Mouse (Mus musculus) spleen, adult 2 months (tissue): ENCODE measurements at regions not wholly inside any gene's neighbourhood (a gene's known extent, or its start where the extent isn't known, plus 50 kb on each side); places are given as distances from the start of the nearest gene placed in this dataset.

Source experiments
- DNase-seq, 2 experiments: peaks; one replicate each; pipeline versions ENCODE4 v3.0.0 to v3.0.0-alpha.2; 2012 to 2021; ENCODE audit warnings: low spot score in 2 of 2, low read depth in 1 of 2
- H3K27ac ChIP-seq: fragments of 200-500 bp; 2 replicates; pipeline ENCODE4 v1.5.1; 2012; ENCODE audit warnings: low read length, inconsistent platforms; ENCODE audit not compliant: insufficient read depth
- H3K27me3 ChIP-seq: fragments of 200-500 bp; 2 replicates; pipeline ENCODE4 v1.6.1; 2012; ENCODE audit warnings: mild to moderate bottlenecking, moderate library complexity, low read length, inconsistent platforms; ENCODE audit not compliant: control insufficient read depth, insufficient read depth
- H3K36me3 ChIP-seq: fragments of 200-500 bp; 2 replicates; pipeline ENCODE4 v1.6.1; 2012; ENCODE audit warnings: mild to moderate bottlenecking, low read length, inconsistent platforms; ENCODE audit not compliant: control insufficient read depth, insufficient read depth
- H3K4me1 ChIP-seq: fragments of 200-500 bp; 2 replicates; pipeline ENCODE4 v1.6.1; 2011; ENCODE audit warnings: inconsistent platforms; ENCODE audit not compliant: control insufficient read depth, insufficient read depth, insufficient read length
- H3K4me3 ChIP-seq: fragments of 200-500 bp; 2 replicates; pipeline ENCODE4 v1.5.1; 2011; ENCODE audit warnings: mild to moderate bottlenecking, inconsistent platforms; ENCODE audit not compliant: insufficient read depth, insufficient read length; ENCODE audit errors: extremely low read depth
- CTCF ChIP-seq: fragments of 200-500 bp; IDR thresholded peaks from 2 replicates; pipeline ENCODE4 v1.5.1; 2011; ENCODE audit warnings: mild to moderate bottlenecking, inconsistent platforms; ENCODE audit not compliant: insufficient read depth, insufficient read length, insufficient replicate concordance; ENCODE audit errors: extremely low read depth
- POLR2A ChIP-seq: fragments of 200-500 bp; IDR thresholded peaks from 2 replicates; pipeline ENCODE4 v1.6.1; 2011; ENCODE audit warnings: low read depth, low read length, inconsistent platforms
- WGBS: fragments of 180-500 bp; shearing (Covaris S2); methylation state at CpG from one replicate; pipeline ENCODE4 v1.1.7; 2018; 5-methylcytosine and 5-hydroxymethylcytosine counted together

DNA sequence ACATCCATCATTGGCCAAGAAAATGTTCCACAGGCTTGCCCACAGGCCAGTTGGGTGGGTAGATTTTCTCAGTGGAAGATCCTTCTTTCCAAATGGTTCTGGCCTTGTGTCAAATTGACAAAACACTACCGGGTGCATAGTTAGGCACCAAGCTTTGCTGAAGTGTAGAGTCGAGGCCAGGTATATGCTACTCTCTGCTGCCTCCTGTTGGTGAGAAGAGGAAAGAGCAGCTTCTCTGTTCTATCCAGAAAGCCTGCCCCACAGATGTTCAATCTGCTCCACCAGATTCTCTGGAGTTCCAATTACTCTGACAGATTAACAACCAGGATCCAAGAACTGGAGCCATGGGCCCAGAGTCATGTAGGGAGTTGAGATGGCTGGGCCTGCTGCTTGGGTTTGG lies 154.4 kb upstream of the Usp24 start:
- no peak for DNase-seq
- Histone ChIP-seq H3K4me1 (no peaks in the 10 kb centered on the region), H3K27me3 (no peaks in the 10 kb centered on the region), H3K27ac (no peak overlapping the region), H3K4me3 (no peak overlapping the region), H3K36me3 (no peaks in the 10 kb centered on the region)
- WGBS, result 41% methylated on average over 2 of the region's 2 CpGs
- no peak for TF ChIP-seq CTCF
- TF ChIP-seq POLR2A, result no peak

DNA sequence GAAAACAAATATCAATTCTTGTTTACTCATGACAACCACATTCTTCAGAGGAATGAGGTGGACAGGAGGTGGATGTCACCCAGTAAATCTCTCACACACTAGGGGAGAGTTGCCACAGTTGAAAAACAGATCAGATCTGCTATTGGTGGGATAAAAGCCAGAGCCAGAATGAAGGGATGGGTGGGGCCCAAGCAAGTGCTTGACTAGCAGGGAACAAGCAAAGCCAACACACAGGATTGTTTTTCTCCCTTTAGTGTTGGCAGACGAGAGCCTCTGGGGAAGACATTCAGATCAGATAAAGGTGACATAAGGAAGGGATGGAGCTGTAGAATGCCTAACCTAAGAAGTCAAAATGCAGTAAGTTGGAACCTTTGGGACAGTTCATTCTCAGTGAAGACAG lies 153.5 kb upstream of the Usp24 start:
- no peak overlapping the region for H3K27ac ChIP-seq
- H3K4me3 ChIP-seq, result no peak overlapping the region
- TF ChIP-seq POLR2A (no peak), CTCF (no peak)
- 77% methylated on average over 1 of the region's 1 CpGs for WGBS
- no peaks in the 10 kb centered on the region for H3K27me3 ChIP-seq
- no peak for DNase-seq
- no peaks in the 10 kb centered on the region for H3K36me3 ChIP-seq
- no peaks in the 10 kb centered on the region for H3K4me1 ChIP-seq

GRCm38 (mm10) chr4:106163220-106163619 lies 152.8 kb upstream of the Usp24 start:
- H3K27me3 ChIP-seq, result no peaks in the 10 kb centered on the region
- TF ChIP-seq CTCF (no peak), POLR2A (no peak)
- H3K4me1 ChIP-seq, result no peaks in the 10 kb centered on the region
- H3K27ac ChIP-seq, result no peak overlapping the region
- H3K4me3 ChIP-seq, result no peak overlapping the region
- H3K36me3 ChIP-seq, result no peaks in the 10 kb centered on the region
- DNase-seq, result no peak

- no peaks in the 10 kb centered on the region for H3K36me3 ChIP-seq
- no peak overlapping the region for H3K27ac ChIP-seq
- TF ChIP-seq POLR2A (no peak), CTCF (no peak)
- DNase-seq, result no peak
- H3K4me3 ChIP-seq, result no peak overlapping the region
- H3K27me3 ChIP-seq, result no peaks in the 10 kb centered on the region
- WGBS, result 81% methylated on average over 4 of the region's 4 CpGs
- no peaks in the 10 kb centered on the region for H3K4me1 ChIP-seq
These were observed 148.3 kb upstream of the Usp24 start for GRCm38 (mm10) chr4:106167716-106168115.

- H3K27ac ChIP-seq, result no peak overlapping the region
- 51% methylated on average over 6 of the region's 6 CpGs for WGBS
These were observed 147.3 kb upstream of the Usp24 start for GRCm38 (mm10) chr4:106168741-106169140.

GRCm38 (mm10) chr4:106169466-106169865 lies 146.5 kb upstream of the Usp24 start:
- no peak overlapping the region for H3K27ac ChIP-seq
- H3K27me3 ChIP-seq, result no peaks in the 10 kb centered on the region
- 91% methylated on average over 4 of the region's 4 CpGs for WGBS
- no peak overlapping the region for H3K4me3 ChIP-seq
- TF ChIP-seq POLR2A, result no peak
- no peak for TF ChIP-seq CTCF
- no peaks in the 10 kb centered on the region for H3K4me1 ChIP-seq
- H3K36me3 ChIP-seq, result no peaks in the 10 kb centered on the region
- DNase-seq, result no peak

More at GRCm38 (mm10) chr4:106168741-106169140, 147.3 kb upstream of the Usp24 start:
- no peaks in the 10 kb centered on the region for H3K27me3 ChIP-seq
- no peaks in the 10 kb centered on the region for H3K4me1 ChIP-seq
- TF ChIP-seq POLR2A (no peak), CTCF (no peak)
- no peak for DNase-seq
- no peak overlapping the region for H3K4me3 ChIP-seq
- H3K36me3 ChIP-seq, result no peaks in the 10 kb centered on the region

GRCm38 (mm10) chr4:106170731-106171130 lies 145.3 kb upstream of the Usp24 start:
- no peaks in the 10 kb centered on the region for H3K27me3 ChIP-seq
- no peak overlapping the region for H3K4me3 ChIP-seq
- H3K27ac ChIP-seq, result no peak overlapping the region
- 87% methylated on average over 8 of the region's 8 CpGs for WGBS
- TF ChIP-seq CTCF (no peak), POLR2A (no peak)
- H3K36me3 ChIP-seq, result no peaks in the 10 kb centered on the region
- DNase-seq, result no peak
- H3K4me1 ChIP-seq, result no peaks in the 10 kb centered on the region
